Mouse (Mus musculus) left cerebral cortex, adult 11 months (tissue): ENCODE measurements at regions not wholly inside any gene's neighbourhood (a gene's known extent, or its start where the extent isn't known, plus 50 kb on each side); places are given as distances from the start of the nearest gene placed in this dataset.

Source experiments
- DNase-seq: peaks from one replicate; pipeline ENCODE4 v3.0.0; 2022; ENCODE audit warnings: low spot score

DNA sequence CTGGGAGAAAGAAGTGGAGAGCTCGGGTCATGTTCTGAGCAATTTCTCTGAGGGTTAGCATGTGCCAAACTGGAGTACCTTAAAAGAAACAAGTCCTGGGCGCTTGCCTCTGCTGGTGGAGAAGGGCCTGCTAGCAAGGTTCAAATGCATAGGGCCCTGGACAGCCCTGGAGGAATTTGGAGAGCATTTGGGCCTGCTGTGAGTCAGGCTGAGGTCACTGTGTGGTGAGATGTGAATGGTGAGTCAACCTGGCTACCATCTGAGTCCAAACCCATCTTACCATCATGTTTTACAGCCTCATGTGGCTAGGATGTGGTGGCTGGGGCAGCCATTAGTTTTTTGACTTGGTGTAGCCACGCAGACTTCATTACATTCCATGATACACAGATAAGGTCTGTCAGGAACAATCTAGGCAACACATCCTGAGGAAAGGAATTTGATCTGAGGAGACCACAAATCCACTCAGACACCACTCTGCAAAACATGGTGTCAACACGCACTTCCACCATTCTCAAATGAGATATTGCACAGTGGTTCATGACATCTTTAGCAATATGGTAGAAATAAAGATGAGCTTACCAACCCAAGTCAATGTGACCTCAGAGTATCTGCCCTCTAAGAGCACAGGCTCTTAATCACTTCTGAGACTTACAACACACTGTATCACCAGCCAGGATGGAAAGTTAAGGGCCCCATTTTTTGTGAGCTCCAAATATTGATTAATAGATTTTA is 83.1 kb downstream of the Thbs2 start:
- no peak for DNase-seq

DNA sequence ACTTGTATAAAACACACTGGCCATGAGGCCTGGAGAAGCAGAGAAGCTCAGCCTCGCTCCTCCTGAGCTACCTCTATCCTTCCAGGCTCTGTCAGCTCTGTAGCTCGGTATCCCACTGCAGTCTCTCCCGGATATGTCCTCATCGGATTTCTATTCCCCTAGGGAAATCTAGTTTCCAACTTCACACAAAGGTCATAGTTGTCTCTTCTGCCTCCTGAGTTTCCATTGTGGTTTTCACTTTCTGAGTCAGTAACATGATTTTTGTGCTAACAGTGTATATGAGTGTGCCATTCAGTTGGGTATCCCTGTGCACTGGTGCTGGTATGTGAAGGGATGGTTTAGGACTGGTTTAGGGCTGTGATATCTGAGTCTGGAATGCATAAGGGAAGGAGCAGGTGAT is 85.2 kb downstream of the Thbs2 start:
- no peak for DNase-seq

DNA sequence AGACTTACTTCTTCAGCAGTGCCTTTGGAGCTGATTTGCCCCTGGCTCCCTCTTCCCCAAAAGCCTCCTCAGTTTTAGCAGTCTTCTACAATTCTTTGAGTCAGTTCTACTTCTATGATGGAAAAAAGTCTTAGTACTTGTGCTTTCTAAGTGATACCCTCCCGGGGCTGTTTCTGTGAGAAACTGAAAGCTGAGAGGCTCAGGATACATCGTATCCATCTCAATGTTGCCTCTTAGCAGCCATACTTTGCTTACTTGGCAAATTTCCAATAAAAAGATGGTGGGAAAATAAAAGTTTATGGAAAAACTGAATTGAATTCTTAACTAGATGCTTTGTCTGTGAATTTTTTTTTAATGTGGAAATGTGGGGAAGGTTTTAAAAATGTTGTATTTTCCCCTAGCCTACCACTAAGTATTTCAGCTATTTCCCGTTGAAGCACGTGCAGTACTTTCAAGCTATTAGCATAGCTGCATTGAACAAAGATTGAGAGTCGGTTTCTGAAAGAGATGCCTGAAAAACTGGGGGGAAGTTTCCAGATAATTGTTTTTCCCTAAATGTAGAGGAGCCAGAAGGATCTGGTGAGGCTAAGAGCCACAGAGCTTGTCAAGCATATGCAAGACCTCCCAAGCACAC is 87.6 kb downstream of the Thbs2 start:
- no peak for DNase-seq

DNA sequence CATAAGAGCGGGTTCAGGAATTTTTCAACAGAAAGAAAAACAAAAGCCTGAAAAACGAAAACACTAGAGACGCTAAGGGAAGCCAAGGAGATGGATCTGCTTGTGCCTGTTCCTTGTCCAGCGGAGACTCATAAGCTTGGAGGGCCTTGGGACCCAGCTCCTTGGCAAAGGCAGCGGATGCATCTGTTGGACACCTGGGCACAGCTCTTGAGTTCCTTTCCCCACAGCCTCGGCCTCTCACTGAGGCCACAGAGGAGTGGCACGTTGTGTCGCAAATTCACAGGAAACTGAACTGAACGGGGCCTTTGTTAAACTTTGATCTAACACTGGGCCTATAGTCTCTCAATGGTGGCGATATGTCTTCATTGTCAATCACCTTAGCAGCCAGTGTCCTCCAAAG is 94.4 kb downstream of the Thbs2 start:
- DNase-seq, result no peak

DNA sequence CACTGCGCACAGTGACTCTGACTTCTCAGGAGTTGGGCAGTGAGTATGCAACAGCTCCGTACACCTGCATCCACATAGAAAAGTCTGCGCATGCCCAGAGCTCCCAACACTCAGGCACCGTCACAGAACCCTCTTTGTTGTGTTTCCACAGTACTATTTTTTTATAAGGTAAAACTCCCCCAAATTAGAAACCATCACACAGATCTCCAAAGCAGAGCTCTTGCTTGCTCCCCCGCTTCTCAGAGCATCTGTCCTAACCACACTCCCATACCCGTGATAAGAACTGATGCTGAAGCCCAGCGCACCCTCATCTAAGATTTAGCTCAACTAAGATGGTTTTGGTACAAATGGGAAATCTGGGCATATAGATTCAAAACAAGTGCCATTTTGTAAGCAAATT is 97.6 kb downstream of the Thbs2 start:
- no peak for DNase-seq

DNA sequence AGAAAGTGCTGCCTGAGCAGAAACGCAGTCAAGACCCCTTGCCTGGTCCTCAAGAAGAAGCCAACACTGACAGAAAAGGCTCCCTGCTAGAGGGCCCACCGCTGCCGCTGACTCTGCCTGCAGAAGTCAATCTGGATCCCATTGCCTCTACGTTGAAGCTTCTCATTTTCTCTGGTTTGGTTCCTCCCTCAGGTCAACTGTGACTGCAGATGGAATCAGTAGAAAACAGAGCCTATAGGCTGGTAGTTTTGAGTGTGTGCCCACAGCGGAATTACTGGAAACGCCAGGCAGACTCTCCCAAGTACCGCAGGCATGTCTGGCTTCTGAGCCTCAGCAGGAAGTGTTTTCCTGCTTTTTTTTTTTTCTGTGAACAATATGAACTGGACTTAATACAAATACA is 98.5 kb downstream of the Thbs2 start:
- DNase-seq, result no peak

DNA sequence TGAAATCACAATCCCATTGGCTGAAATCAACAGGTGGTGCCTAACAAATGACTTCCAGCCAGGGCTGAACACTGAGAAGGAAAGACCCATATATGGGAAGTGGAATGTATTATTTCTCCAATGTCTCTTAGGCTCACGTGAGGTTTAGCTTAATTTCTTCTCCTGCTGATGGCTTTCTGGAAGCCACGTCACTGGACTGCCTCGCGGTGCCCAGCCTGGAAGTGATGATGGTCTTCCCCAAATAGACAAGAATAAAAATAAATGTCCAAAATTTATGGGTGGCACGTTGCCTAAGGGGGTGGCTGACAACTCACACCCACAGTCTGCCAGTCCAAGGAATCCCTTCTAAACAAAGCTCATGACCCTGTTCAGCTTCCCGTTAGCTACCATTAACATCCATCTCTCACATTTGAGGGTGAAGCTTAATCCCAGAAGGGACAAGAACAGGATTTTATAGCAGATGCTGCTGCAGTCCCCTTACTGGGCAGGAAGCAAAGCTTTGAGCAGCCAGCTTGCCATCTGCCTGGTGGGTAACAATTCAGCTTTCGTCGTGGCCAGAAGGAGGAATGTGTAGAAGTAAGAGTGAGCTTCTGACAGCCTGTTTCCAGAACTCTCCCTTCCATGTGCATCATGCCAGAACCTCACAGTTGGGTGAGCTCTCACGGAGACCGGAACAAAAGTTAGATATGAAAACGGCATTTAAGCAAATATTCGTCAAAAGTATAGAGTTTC is 105.8 kb downstream of the Thbs2 start:
- DNase-seq, result no peak

DNA sequence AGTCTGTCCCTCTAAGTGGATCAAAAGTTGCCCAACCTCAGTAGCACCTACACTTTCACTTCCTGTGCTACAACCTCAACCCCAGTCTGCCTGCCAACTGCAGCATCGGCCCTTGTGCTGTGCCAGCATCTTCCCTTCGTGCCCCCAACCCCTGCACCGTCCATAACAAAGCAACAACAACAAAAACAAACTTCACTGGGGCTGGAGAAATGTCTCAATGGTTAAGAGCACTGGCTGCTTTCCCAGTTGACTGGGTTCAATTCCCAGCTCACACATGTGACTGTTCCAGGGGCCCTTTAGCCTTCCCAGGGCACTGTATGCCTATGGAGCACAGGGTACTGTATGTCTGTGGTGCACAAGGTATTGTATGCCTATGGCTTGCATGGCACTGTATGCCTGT is 114.4 kb downstream of the Thbs2 start:
- no peak for DNase-seq

DNA sequence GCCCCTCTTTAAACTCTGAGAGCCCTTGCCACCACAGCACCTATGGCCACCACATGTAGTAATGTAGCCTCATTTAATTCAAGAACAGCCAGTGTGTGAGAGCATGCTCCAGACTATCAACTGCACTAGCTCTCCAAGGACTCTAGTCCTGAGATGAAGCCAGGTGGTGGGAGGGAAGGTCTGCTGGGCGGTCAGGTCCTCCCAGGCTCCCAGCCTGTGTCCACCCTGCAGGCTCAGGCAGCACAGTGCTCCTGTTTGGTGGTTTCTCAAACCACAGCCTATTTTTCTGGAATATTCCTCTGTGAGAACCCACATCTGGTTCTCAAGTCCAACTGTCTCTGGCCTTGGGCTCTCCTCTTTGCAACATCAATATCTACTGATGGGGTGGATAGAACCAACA is 115.3 kb downstream of the Thbs2 start:
- DNase-seq, result no peak

DNA sequence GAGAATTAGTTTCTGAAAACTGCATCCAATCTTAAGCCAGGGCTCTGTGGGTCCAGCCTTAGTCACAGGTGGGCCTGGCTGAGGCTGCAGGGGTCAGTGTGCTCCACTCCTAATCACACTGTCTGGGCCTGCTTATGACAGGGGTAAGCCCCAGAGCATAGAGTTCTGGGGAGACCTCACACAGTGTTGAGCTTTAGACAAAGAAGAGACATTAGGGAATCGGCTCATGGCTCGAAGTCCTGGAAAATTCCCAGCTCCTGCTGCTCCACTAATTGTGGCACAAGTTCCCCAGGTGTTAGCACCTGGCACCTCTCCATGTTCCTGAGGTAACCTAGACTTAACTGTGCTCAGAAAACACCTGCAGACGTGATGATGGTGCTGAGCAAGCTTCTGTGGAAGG is 115.8 kb downstream of the Thbs2 start:
- DNase-seq, result no peak

DNA sequence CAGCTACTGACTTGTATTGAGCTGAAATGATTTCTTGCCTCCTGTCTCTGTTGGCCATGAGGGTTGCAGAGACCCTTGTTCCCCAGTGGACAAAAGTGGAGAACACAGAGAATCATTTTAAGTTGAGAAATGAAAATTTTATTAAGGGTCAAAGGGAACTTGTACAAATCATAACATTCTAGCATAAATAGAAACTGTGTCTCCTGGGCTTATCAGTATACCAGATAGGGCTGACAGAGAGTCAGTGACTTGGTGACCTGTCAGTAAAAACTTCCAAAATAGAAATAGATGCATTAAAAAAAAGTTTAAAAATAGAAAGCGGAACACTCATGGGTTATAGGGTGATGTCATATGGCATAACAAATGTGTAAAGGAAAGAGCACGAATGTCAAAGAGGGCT is 117.9 kb downstream of the Thbs2 start:
- DNase-seq, result no peak

DNA sequence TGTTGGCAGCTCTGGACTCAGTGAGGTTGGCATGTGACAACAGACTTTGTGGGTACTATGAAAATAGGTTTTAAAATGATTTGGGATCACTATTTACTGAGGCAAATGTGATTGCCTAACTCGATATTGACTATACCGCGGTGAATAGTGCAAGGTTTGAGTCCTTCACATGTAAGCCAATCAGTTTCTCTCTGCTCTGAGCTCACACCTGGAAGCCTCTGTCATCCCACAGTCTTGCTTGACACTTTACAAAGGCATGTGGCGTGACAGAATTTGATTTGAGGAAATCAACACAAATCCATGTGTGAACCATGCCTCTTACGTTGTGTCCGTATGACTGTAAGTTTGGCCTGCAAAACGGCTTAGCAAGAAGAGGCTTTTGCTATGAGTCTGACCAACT is 122.9 kb downstream of the Thbs2 start:
- DNase-seq, result no peak

DNA sequence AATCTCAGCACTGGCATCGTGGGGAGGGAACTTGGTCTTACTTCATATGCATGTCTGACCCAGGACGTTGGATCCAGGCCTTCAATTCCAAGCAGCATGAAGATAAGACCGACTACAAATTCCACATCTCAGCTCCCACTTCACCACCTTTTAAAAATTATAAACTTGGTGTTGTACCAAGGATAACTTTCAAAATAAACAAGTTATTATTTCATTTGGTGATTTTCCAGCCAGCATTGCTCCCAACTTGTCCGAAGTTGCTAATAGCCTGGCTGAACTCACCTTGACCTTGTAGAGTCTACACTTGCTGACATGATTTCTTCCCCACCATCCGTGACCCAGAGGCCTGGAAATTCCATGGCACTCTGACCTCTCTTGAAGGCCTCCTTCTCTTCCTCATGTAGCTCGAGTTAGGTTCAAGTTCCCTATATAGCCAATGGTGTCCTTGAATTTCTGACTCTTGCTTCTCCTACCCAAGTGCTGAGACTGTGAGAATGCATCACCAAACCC is 123.7 kb downstream of the Thbs2 start:
- no peak for DNase-seq

DNA sequence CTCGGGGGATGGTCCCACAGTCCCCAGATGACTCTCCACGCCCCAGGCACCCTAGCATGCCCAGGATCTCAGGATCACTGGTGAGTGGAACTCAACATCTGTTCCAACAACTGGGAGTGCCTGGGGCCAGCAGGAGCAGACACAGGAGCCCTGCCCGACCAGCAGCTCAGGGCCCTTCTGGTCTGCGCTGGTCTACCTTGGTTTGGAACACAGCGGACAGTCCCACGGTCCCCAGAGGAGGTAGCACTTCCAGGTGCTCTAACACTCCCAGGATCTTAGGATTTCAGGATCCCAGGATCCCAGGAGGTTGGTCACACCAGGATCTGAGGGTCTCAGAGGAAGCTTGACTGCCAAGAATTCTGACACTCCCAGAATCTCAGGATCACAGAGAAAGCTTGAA is 131.8 kb downstream of the Thbs2 start:
- no peak for DNase-seq

DNA sequence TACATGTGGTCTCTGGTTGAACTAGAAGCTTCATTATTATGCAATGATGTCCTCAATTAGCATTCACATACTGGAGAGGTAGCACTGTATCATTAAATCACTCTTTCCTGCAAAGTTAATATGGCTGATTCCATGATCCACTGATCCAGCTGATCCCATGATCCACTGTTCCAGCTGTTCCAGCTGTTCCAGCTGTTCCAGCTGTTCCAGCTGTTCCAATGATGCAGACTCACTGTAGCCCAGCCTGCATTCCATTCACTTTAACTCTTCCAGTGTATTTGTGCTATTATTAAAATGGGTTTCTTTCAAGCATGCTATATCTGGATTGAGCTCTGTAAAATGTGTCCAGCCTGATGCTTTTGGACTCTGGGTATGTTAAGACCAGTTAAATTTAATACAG is 136.8 kb downstream of the Thbs2 start:
- no peak for DNase-seq

DNA sequence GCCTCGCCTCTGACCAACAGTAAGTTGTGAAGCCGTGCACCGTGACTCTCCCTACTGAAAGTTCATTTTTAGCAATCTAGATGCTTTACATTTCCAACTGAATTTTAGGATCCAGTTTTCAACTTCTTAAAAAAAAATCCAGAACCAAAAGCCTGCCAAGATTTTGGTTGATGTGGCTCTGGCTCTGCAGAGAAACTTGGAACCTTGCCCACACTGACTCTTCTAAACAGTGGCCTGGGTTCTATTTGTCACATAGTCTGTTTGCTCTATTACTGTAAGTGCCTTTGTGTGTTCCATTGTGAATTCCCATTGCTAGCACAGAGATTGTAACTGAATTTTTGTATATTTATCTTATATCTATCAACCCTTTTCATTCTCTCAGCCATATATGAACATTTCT is 140.8 kb downstream of the Thbs2 start:
- no peak for DNase-seq

DNA sequence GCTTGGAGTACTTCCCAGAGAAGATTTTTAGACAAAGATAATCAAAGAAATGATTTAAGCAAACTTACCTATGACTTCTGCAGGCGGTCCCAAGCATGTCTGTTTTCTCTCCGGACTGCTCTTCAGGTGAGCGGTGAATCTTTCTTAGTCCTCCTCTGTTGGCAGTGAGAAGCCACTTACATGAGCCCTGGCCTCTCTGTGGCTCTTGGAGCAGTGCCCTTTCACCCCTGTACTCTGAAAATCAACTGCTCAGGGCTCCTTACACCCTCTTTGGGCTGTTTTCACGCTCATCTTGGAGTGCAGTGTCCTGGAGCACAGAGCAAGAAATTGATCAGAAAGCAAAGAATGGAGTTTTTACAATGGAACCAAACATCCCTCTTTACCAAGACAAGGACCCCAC is 142.0 kb downstream of the Thbs2 start:
- DNase-seq, result no peak

DNA sequence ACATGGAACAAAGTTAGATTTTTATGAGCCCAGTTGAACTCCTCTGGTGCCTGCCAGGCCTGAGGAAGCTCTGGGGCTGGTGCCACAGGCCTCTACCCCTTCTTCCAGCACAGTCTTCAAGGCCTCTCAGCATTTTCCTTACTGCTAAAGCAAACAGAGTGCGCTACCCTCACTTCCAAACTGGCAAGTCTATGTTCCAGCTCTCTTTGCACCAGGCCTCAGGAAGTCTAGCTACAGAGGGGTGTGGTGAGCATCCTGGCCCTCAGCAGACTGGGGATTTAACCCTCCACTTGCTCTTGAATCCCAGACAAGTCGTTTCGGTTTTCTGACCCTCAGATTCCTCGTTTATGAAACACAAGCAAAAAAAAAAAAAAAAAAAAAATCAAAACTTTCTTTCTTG is 142.4 kb downstream of the Thbs2 start:
- DNase-seq, result no peak

DNA sequence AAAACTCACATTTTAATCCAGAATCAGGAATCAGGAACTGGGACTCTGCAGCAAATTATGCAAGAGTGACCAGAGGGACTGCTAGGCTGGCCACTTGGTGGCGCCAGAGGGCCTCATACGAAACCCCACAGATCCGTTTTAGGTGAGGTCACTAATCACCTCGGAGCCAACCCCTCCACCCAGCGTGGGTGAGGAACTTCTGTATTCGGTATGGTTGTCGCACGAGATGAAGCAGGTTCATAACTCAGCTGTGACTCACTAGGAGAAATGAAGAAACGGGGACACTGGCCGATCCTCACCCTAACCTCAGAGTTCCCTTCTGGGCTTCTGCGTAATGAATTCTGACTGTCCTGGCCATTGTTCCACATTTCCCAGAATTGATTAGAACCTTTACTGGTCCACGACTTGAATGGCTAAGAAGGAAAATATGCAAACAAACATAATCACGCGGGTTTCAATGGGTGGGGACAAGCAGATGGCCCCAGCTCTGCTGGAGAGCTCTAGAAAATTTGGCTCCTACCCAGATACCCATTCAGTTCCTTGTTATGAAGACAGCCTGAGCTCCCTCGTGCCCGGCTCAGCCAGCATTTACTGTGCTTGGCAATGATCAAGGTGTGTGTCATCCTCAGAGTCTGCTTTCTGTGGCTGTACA is 148.1 kb downstream of the Thbs2 start:
- DNase-seq, result peak; percentile 41

DNA sequence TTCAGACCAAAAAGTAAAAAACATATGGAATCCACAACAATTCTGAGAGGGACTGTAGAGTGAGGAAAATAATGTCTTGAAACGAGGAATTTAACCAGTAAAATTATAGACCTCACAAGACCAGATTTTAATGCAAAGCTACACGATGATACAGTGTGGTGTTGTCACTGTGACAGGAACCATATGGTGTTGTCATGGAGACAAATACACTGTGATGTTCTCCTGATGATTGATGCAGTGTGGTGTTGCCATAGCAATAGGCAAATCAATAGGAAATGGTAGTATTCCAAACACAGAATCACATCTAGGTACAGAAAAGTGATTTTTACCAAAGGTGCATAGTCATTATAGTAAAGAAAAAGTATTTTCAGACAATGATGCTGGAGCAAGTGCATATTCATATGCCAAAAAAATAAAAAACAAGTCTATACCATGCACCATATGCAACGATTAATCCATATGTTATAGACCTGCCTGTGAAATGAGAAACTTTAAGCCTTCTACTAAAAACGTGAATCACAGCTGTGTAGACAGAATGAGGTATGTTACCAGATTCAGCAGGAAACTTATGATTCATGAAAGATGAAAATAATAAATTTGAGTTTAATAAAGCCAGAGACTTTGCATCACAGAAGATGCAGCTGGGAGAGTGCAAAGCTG is 149.6 kb downstream of the Thbs2 start:
- DNase-seq, result no peak

DNA sequence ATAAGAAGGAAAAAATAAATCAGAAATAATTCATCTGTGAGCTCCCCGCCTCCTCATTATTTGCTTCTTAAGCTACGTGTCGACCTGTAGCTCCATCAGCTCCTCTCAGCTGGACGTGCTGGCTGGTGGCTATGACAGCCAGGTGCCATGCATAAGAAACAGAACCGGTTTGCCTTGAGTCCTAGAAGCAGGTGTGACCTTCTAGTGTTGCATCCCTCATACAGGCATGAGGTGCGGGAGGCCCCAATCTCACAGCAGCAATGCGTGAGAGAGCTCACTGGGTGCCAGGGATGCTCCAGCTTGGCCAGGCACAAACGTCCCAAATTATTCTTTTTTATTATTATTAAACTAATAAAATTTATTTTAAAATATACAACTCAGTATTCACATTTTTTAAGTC is 153.0 kb downstream of the Thbs2 start:
- no peak for DNase-seq

DNA sequence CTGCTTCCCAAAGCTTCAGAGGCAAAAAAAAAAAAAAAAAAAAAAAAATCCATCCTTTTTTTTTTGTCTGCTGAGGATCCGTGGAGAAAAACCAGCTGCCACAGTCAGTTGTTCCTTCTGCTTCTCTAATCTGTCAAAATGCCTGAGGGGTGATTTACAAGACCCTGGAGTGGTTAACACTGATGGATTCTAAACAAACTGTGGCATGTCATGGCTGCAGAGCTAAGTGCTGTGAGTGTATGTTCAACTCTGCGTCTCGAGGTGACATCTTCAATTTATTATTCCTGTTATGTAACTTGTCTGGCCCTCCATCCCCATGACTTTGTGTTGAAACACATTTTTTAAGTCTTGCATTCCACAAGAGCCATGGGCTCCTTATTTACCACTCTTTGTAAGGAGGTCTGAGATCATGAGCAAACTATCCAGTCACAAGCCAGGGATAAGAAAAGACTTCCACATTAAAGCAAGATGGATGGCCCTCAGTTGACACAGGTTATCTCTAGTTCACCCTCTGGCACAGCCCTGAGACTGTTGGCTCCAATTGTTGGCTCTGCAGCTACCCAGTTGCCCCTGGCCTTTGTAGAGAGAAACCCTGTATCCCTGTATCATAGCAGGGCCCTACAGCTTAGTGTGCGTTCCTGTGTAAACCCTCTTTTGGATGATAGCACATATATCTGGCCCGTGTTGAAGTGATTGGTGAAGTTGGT is 153.6 kb downstream of the Thbs2 start:
- no peak for DNase-seq
